Mouse (Mus musculus) cortical plate, adult 2 months (tissue): ENCODE data around the gene St3gal3.

Experiments
- CTCF ChIP-seq: fragments of 200-500 bp; IDR thresholded peaks from 2 replicates; pipeline ENCODE4 v1.5.1; 2011; ENCODE audit warnings: mild to moderate bottlenecking, control low read depth, low read length; ENCODE audit not compliant: insufficient read depth; ENCODE audit errors: extremely low read depth
- POLR2A ChIP-seq: fragments of 200-500 bp; IDR thresholded peaks from 2 replicates; pipeline ENCODE4 v1.6.1; 2011; ENCODE audit warnings: mild to moderate bottlenecking, low read length, control low read depth; ENCODE audit not compliant: insufficient read depth; ENCODE audit errors: extremely low read depth

DNA sequence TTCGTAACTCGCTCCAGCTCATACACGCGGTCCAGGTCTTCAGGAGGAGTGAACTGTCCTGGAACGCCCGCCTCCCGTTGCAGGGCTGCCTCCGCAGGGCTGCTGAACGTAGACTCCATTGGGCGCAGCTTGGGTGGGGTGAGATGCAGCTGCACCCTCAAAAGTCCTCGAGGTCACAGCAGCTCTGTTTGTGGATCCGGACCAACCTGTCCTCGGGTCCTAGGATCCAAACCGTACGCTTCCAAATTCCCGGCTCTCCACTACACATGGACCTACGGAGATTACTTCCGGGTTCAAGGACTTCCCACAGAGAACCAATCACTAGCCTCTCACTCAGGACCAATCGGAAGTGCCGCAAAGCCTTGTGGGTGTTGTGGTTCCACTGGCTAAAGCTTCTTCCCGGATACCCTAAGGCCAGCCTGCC is 243.0 kb downstream of the St3gal3 start, which contains the start of gene Dph2:
- TF ChIP-seq POLR2A = no peak
- TF ChIP-seq CTCF = no peak
